Mouse (Mus musculus) CH12.LX (cell line): ENCODE results near the gene Marcksl1.

Source experiments
- CTCF ChIP-seq, 2 experiments: IDR thresholded peaks in 1 of 2; conservative IDR thresholded peaks in 1 of 2; 2 replicates each; pipeline ENCODE4 v1.5.1; 2011 to 2012; ENCODE audit warnings: low read depth in 2 of 2, low read length in 2 of 2, improper control_type of control experiment in 1 of 2, inconsistent platforms in 1 of 2, mild to moderate bottlenecking in 1 of 2, moderate library complexity in 1 of 2
- POLR2A ChIP-seq: IDR thresholded peaks from 2 replicates; pipeline ENCODE4 v1.6.1; 2011; ENCODE audit warnings: low read depth, mild to moderate bottlenecking, improper control_type of control experiment, low read length

- TF ChIP-seq CTCF (conservative IDR thresholded peaks at IDR 0.05 in 1 of 2, IDR thresholded peaks at IDR 0.05 in 1 of 2; ENCODE audit: low read depth in 2 of 2, low read length in 2 of 2) (0 out of 4 replicates have a peak, but pooled peaks of 1 of the 2 experiments have one; percentile 15), POLR2A (peak; percentile 99)
These were observed at the start of gene Marcksl1 for GRCm38 (mm10) chr4:129513086-129513767.
